Mouse (Mus musculus): ENCODE results near the gene Ahsg.

Gene Ahsg

GRCm38 (mm10) chr16:22890683-22891510, at the start of gene Ahsg:
TSS of gene Ahsg (plus strand) at chr16:22891277.
- peak; percentile 39; the same call in 1 of the 2 replicates for TF ChIP-seq GATA4 (IDR thresholded peaks at IDR 0.05; ENCODE audit: insufficient replicate concordance, low read length)

GRCm38 (mm10) chr16:22842871-22843270, 48.2 kb upstream of the Ahsg start:
- TF ChIP-seq GATA4 (IDR thresholded peaks at IDR 0.05; ENCODE audit: insufficient replicate concordance, low read length): no peak

- TF ChIP-seq GATA4 (IDR thresholded peaks at IDR 0.05; ENCODE audit: insufficient replicate concordance, low read length): no peak
Observed at GRCm38 (mm10) chr16:22844061-22844801, 46.8 kb upstream of the Ahsg start.

- no peak for TF ChIP-seq GATA4 (IDR thresholded peaks at IDR 0.05; ENCODE audit: insufficient replicate concordance, low read length)
Observed at GRCm38 (mm10) chr16:22844834-22845233, 46.2 kb upstream of the Ahsg start.

GRCm38 (mm10) chr16:22845481-22845880, 45.6 kb upstream of the Ahsg start:
- TF ChIP-seq GATA4 (IDR thresholded peaks at IDR 0.05; ENCODE audit: insufficient replicate concordance, low read length): no peak

GRCm38 (mm10) chr16:22847686-22848085, 43.4 kb upstream of the Ahsg start:
- no peak for TF ChIP-seq GATA4 (IDR thresholded peaks at IDR 0.05; ENCODE audit: insufficient replicate concordance, low read length)

- no peak for TF ChIP-seq GATA4 (IDR thresholded peaks at IDR 0.05; ENCODE audit: insufficient replicate concordance, low read length)
Observed at GRCm38 (mm10) chr16:22848331-22848730, 42.7 kb upstream of the Ahsg start.

GRCm38 (mm10) chr16:22852709-22853108, 38.4 kb upstream of the Ahsg start:
- no peak for TF ChIP-seq GATA4 (IDR thresholded peaks at IDR 0.05; ENCODE audit: insufficient replicate concordance, low read length)

GRCm38 (mm10) chr16:22856773-22857172, 34.3 kb upstream of the Ahsg start:
- TF ChIP-seq GATA4 (IDR thresholded peaks at IDR 0.05; ENCODE audit: insufficient replicate concordance, low read length): no peak

GRCm38 (mm10) chr16:22857431-22858113, 33.5 kb upstream of the Ahsg start, which contains the start of the genes Tbccd1 and Dnajb11:
TSS of gene Tbccd1 (minus strand) at chr16:22857669.
TSS of gene Dnajb11 (plus strand) at chr16:22857845.
- TF ChIP-seq GATA4 (IDR thresholded peaks at IDR 0.05; ENCODE audit: insufficient replicate concordance, low read length): 0 out of 2 replicates have a peak, but pooled peaks have one; percentile 23

- no peak for TF ChIP-seq GATA4 (IDR thresholded peaks at IDR 0.05; ENCODE audit: insufficient replicate concordance, low read length)
Observed at GRCm38 (mm10) chr16:22872397-22872796, 18.7 kb upstream of the Ahsg start.

- no peak for TF ChIP-seq GATA4 (IDR thresholded peaks at IDR 0.05; ENCODE audit: insufficient replicate concordance, low read length)
Observed at GRCm38 (mm10) chr16:22873369-22873768, 17.7 kb upstream of the Ahsg start.

GRCm38 (mm10) chr16:22876218-22877043, 14.6 kb upstream of the Ahsg start:
- no peak for TF ChIP-seq GATA4 (IDR thresholded peaks at IDR 0.05; ENCODE audit: insufficient replicate concordance, low read length)

- TF ChIP-seq GATA4 (IDR thresholded peaks at IDR 0.05; ENCODE audit: insufficient replicate concordance, low read length): no peak
Observed at GRCm38 (mm10) chr16:22877660-22878390, 13.3 kb upstream of the Ahsg start.

Measured in liver, adult (tissue).